Mouse (Mus musculus) c-Kit-positive CD71-positive TER-119-negative erythroid progenitor cells, embryonic 14.5 days (primary cell): ENCODE data around the gene Leng9.

Experiments used
- DNase-seq: peaks from one replicate; pipeline ENCODE4 v3.0.0-alpha.2; 2013; ENCODE audit warnings: low read depth

The Leng9 gene

GRCm38 (mm10) chr7:4144766-4145551 is 5.2 kb downstream of the Leng9 start:
- DNase-seq = no peak

GRCm38 (mm10) chr7:4144046-4144445 is 6.1 kb downstream of the Leng9 start:
- no peak for DNase-seq

- DNase-seq = no peak
Measured at GRCm38 (mm10) chr7:4143506-4143905, 6.7 kb downstream of the Leng9 start.

- no peak for DNase-seq
Measured at GRCm38 (mm10) chr7:4142796-4143445, 7.3 kb downstream of the Leng9 start.

GRCm38 (mm10) chr7:4141648-4142325 is 8.4 kb downstream of the Leng9 start:
- no peak for DNase-seq

- DNase-seq = no peak
Measured at GRCm38 (mm10) chr7:4139391-4139790, 10.8 kb downstream of the Leng9 start.

- no peak for DNase-seq
Measured at GRCm38 (mm10) chr7:4138671-4139070, 11.5 kb downstream of the Leng9 start.

GRCm38 (mm10) chr7:4138181-4138580 is 12.0 kb downstream of the Leng9 start:
- DNase-seq = no peak

- DNase-seq = no peak
Measured at GRCm38 (mm10) chr7:4137746-4138145, 12.4 kb downstream of the Leng9 start.

GRCm38 (mm10) chr7:4136771-4137531 is 13.2 kb downstream of the Leng9 start, which contains the start of gene Leng8:
Gene Leng8 (plus strand): TSS chr7:4137039.
- peak; percentile 93 for DNase-seq

- no peak for DNase-seq
Measured at GRCm38 (mm10) chr7:4136404-4136770, 13.8 kb downstream of the Leng9 start.

GRCm38 (mm10) chr7:4134911-4135310 is 15.3 kb downstream of the Leng9 start:
- no peak for DNase-seq

- DNase-seq = no peak
Measured at GRCm38 (mm10) chr7:4132998-4133397, 17.2 kb downstream of the Leng9 start.

- DNase-seq = no peak
Measured at GRCm38 (mm10) chr7:4132581-4132980, 17.6 kb downstream of the Leng9 start.

GRCm38 (mm10) chr7:4131964-4132363 is 18.2 kb downstream of the Leng9 start:
- DNase-seq = no peak

- DNase-seq = peak; percentile 80
Measured at GRCm38 (mm10) chr7:4130686-4131452, 19.3 kb downstream of the Leng9 start.

GRCm38 (mm10) chr7:4128860-4129259 is 21.3 kb downstream of the Leng9 start:
- DNase-seq = no peak

- no peak for DNase-seq
Measured at GRCm38 (mm10) chr7:4127894-4128293, 22.3 kb downstream of the Leng9 start.

- no peak for DNase-seq
Measured at GRCm38 (mm10) chr7:4126992-4127785, 23.0 kb downstream of the Leng9 start.

GRCm38 (mm10) chr7:4125306-4125705 is 24.9 kb downstream of the Leng9 start:
- DNase-seq = no peak

- DNase-seq = no peak
Measured at GRCm38 (mm10) chr7:4124856-4125255, 25.3 kb downstream of the Leng9 start.
